Mouse (Mus musculus): Measurements from ENCODE around the gene Gpx3. TPM values are rescaled to one million over a fixed set of nuclear protein-coding genes. Genes with fewer than 3 reads are reported as not detected.
"Not testable (repeated sequence)": the region's sequence is repeated elsewhere in the genome, so short reads cannot be mapped to it uniquely, and the experiment has no call there.

The Gpx3 gene
- polyA plus RNA-seq, 1 experiment from 2014 or later, result 43.1 TPM

- ATAC-seq (ENCODE audit: insufficient read depth), result no peak
These were observed 47.5 kb downstream of the Gpx3 start for GRCm38 (mm10) chr11:54949717-54950116.

GRCm38 (mm10) chr11:54950684-54951083 is 48.4 kb downstream of the Gpx3 start:
- no peak overlapping the region for H3K27ac ChIP-seq (replicated peaks)
- no peaks in the 10 kb centered on the region for H3K9me3 ChIP-seq (replicated peaks)
- 63% methylated on average over 6 of the region's 6 CpGs for WGBS (ENCODE audit: insufficient replicate concordance)
- no peaks in the 10 kb centered on the region for H3K36me3 ChIP-seq (replicated peaks)
- H3K27me3 ChIP-seq, result no peaks in the 10 kb centered on the region
- no peak overlapping the region for H3K9ac ChIP-seq
- peaks cover 31% of the 10 kb centered on the region for H3K4me1 ChIP-seq (replicated peaks)
- no peak for ATAC-seq (ENCODE audit: insufficient read depth)
- no peak overlapping the region for H3K4me3 ChIP-seq (replicated peaks)
- H3K4me2 ChIP-seq, result no peak overlapping the region

More at GRCm38 (mm10) chr11:54949717-54950116, 47.5 kb downstream of the Gpx3 start:
- WGBS (ENCODE audit: insufficient replicate concordance), result 32% methylated on average over 1 of the region's 1 CpGs
- Histone ChIP-seq H3K36me3 (replicated peaks) (no peaks in the 10 kb centered on the region), H3K27me3 (no peaks in the 10 kb centered on the region), H3K4me3 (replicated peaks) (no peak overlapping the region), H3K9me3 (replicated peaks) (no peaks in the 10 kb centered on the region), H3K4me1 (replicated peaks) (peaks cover 21% of the 10 kb centered on the region), H3K27ac (replicated peaks) (no peak overlapping the region), H3K9ac (no peak overlapping the region), H3K4me2 (no peak overlapping the region)

- peaks cover 35% of the 10 kb centered on the region for H3K4me1 ChIP-seq (replicated peaks)
- no peak overlapping the region for H3K9ac ChIP-seq
- ATAC-seq (ENCODE audit: insufficient read depth), result no peak
- H3K9me3 ChIP-seq (replicated peaks), result no peaks in the 10 kb centered on the region
- H3K4me2 ChIP-seq, result no peak overlapping the region
- H3K27me3 ChIP-seq, result no peaks in the 10 kb centered on the region
- H3K4me3 ChIP-seq (replicated peaks), result no peak overlapping the region
- no peaks in the 10 kb centered on the region for H3K36me3 ChIP-seq (replicated peaks)
- WGBS (ENCODE audit: insufficient replicate concordance), result 52% methylated on average over 6 of the region's 6 CpGs
- H3K27ac ChIP-seq (replicated peaks), result no peak overlapping the region
These were observed 50.4 kb downstream of the Gpx3 start for GRCm38 (mm10) chr11:54952651-54953050.

GRCm38 (mm10) chr11:54953993-54954446 is 51.8 kb downstream of the Gpx3 start:
- Histone ChIP-seq H3K4me3 (replicated peaks) (no peak overlapping the region), H3K27ac (replicated peaks) (no peak overlapping the region), H3K9ac (no peak overlapping the region), H3K36me3 (replicated peaks) (no peaks in the 10 kb centered on the region), H3K4me1 (replicated peaks) (peaks cover 46% of the 10 kb centered on the region), H3K9me3 (replicated peaks) (no peaks in the 10 kb centered on the region), H3K4me2 (no peak overlapping the region), H3K27me3 (no peaks in the 10 kb centered on the region)
- no peak for ATAC-seq (ENCODE audit: insufficient read depth)
- WGBS (ENCODE audit: insufficient replicate concordance), result 70% methylated on average over 9 of the region's 9 CpGs

- no peaks in the 10 kb centered on the region for H3K36me3 ChIP-seq (replicated peaks)
- H3K4me3 ChIP-seq (replicated peaks), result peak overlapping the region; percentile 94
- H3K4me2 ChIP-seq, result peak overlapping the region; percentile 85
These were observed 52.5 kb downstream of the Gpx3 start for GRCm38 (mm10) chr11:54954716-54955115.

GRCm38 (mm10) chr11:54955400-54955734 is 53.1 kb downstream of the Gpx3 start:
- Histone ChIP-seq H3K9ac (peak overlapping the region; percentile 92), H3K4me1 (replicated peaks) (peaks cover 48% of the 10 kb centered on the region), H3K27ac (replicated peaks) (peak overlapping the region; percentile 95), H3K4me2 (peak overlapping the region; percentile 85), H3K4me3 (replicated peaks) (peak overlapping the region; percentile 94)
- not testable (repeated sequence) for ATAC-seq (ENCODE audit: insufficient read depth); H3K9me3 ChIP-seq (replicated peaks); H3K36me3 ChIP-seq (replicated peaks); H3K27me3 ChIP-seq
- 29% methylated on average over 10 of the region's 10 CpGs for WGBS (ENCODE audit: insufficient replicate concordance)

More at GRCm38 (mm10) chr11:54954716-54955115, 52.5 kb downstream of the Gpx3 start:
- ATAC-seq (ENCODE audit: insufficient read depth), result no peak
- no peaks in the 10 kb centered on the region for H3K27me3 ChIP-seq
- no peak overlapping the region for H3K27ac ChIP-seq (replicated peaks)
- H3K9ac ChIP-seq, result peak overlapping the region; percentile 92; the same call in 1 of the 2 replicates
- peaks cover 48% of the 10 kb centered on the region for H3K4me1 ChIP-seq (replicated peaks)
- 76% methylated on average over 8 of the region's 8 CpGs for WGBS (ENCODE audit: insufficient replicate concordance)
- no peaks in the 10 kb centered on the region for H3K9me3 ChIP-seq (replicated peaks)

GRCm38 (mm10) chr11:54955735-54956480 is 53.7 kb downstream of the Gpx3 start:
- Histone ChIP-seq H3K9ac (peak overlapping the region; percentile 92), H3K4me2 (peak overlapping the region; percentile 85), H3K36me3 (replicated peaks) (no peaks in the 10 kb centered on the region), H3K9me3 (replicated peaks) (no peaks in the 10 kb centered on the region), H3K4me1 (replicated peaks) (peaks cover 48% of the 10 kb centered on the region), H3K4me3 (replicated peaks) (peak overlapping the region; percentile 94), H3K27me3 (no peaks in the 10 kb centered on the region), H3K27ac (replicated peaks) (peak overlapping the region; percentile 95)
- ATAC-seq (ENCODE audit: insufficient read depth), result peak; percentile 98
- under 1% methylated on average over 59 of the region's 59 CpGs for WGBS (ENCODE audit: insufficient replicate concordance)

- no peak overlapping the region for H3K4me3 ChIP-seq (replicated peaks)
- WGBS (ENCODE audit: insufficient replicate concordance), result 33% methylated on average over 7 of the region's 7 CpGs
- H3K4me2 ChIP-seq, result peak overlapping the region; percentile 85; the same call in 1 of the 2 replicates
- no peak overlapping the region for H3K27ac ChIP-seq (replicated peaks)
- H3K9me3 ChIP-seq (replicated peaks), result no peaks in the 10 kb centered on the region
- peaks cover 53% of the 10 kb centered on the region for H3K4me1 ChIP-seq (replicated peaks)
- no peaks in the 10 kb centered on the region for H3K36me3 ChIP-seq (replicated peaks)
- no peaks in the 10 kb centered on the region for H3K27me3 ChIP-seq
- ATAC-seq (ENCODE audit: insufficient read depth), result no peak
- H3K9ac ChIP-seq, result no peak overlapping the region
These were observed 54.7 kb downstream of the Gpx3 start for GRCm38 (mm10) chr11:54956912-54957311.

GRCm38 (mm10) chr11:54957708-54958107 is 55.5 kb downstream of the Gpx3 start:
- peaks cover 48% of the 10 kb centered on the region for H3K4me1 ChIP-seq (replicated peaks)
- H3K27ac ChIP-seq (replicated peaks); H3K27me3 ChIP-seq: not testable (repeated sequence)

GRCm38 (mm10) chr11:54958571-54959073 is 56.4 kb downstream of the Gpx3 start:
- Histone ChIP-seq H3K4me2 (no peak overlapping the region), H3K36me3 (replicated peaks) (no peaks in the 10 kb centered on the region), H3K4me1 (replicated peaks) (peaks cover 48% of the 10 kb centered on the region), H3K27ac (replicated peaks) (no peak overlapping the region), H3K9me3 (replicated peaks) (no peaks in the 10 kb centered on the region), H3K4me3 (replicated peaks) (no peak overlapping the region), H3K9ac (no peak overlapping the region), H3K27me3 (no peaks in the 10 kb centered on the region)
- WGBS (ENCODE audit: insufficient replicate concordance), result 9% methylated on average over 3 of the region's 3 CpGs
- no peak for ATAC-seq (ENCODE audit: insufficient read depth)

More at GRCm38 (mm10) chr11:54957708-54958107, 55.5 kb downstream of the Gpx3 start:
- ATAC-seq (ENCODE audit: insufficient read depth); H3K9me3 ChIP-seq (replicated peaks); H3K4me3 ChIP-seq (replicated peaks); H3K4me2 ChIP-seq; H3K36me3 ChIP-seq (replicated peaks); H3K9ac ChIP-seq: not testable (repeated sequence)
- 65% methylated on average over 3 of the region's 3 CpGs for WGBS (ENCODE audit: insufficient replicate concordance)

Data from liver, embryonic 15.5 days (tissue).